Mouse (Mus musculus) colon, adult 2 months (tissue): ENCODE results near the gene Ifna16. TPM values are rescaled to one million over a fixed set of nuclear protein-coding genes. Genes with fewer than 3 reads are reported as not detected.

Experiments
- polyA plus RNA-seq: library from polyadenylated mRNA; depleted of rRNA; stranded (reverse); fragments of >200 nt; gene quantifications from 2 replicates; pipeline ENCODE4 v1.2.3, GENCODE M21; 2012; rRNA removed

Ifna16 gene
- polyA plus RNA-seq = not detected in 2 replicates

GRCm38 (mm10) chr4:88676824-88677223 is at the start of gene Ifna16:
Ifna16 (minus strand) TSS chr4:88676924.

GRCm38 (mm10) chr4:88721791-88722721 is 45.3 kb upstream of the Ifna16 start, which contains the start of the genes Gm26566 and Klhl9:
Gm26566 (plus strand) TSS chr4:88721805.
Klhl9 (minus strand) TSS chr4:88722465.

GRCm38 (mm10) chr4:88691259-88691658 is 14.5 kb upstream of the Ifna16 start, which contains the start of gene Ifnab:
Ifnab (minus strand) TSS chr4:88691359.

GRCm38 (mm10) chr4:88683812-88684211 is 7.1 kb upstream of the Ifna16 start, which contains the start of gene Ifna2:
Ifna2 (minus strand) TSS chr4:88683912.

GRCm38 (mm10) chr4:88644359-88644758 is 32.4 kb downstream of the Ifna16 start, which contains the start of gene Ifna13:
Ifna13 (minus strand) TSS chr4:88644459.

GRCm38 (mm10) chr4:88634311-88634710 is 42.4 kb downstream of the Ifna16 start, which contains the start of gene C87499:
C87499 (minus strand) TSS chr4:88634411.

Other genes starting within 250 kb of the Ifna16 start
- 1.3 TPM in 2 replicates for gene Hacd4, start 238.0 kb downstream of the Ifna16 start, polyA plus RNA-seq
- not detected in 2 replicates for gene Ifnb1, start 154.2 kb downstream of the Ifna16 start, polyA plus RNA-seq
- not detected in 2 replicates for gene Ifna15, start 118.7 kb downstream of the Ifna16 start, polyA plus RNA-seq
- gene Ifna14, start 105.1 kb downstream of the Ifna16 start, polyA plus RNA-seq = not detected in 2 replicates
- gene Ifna9, start 84.5 kb downstream of the Ifna16 start, polyA plus RNA-seq = not detected in 2 replicates
- not detected in 2 replicates for gene Ifna12, start 73.5 kb downstream of the Ifna16 start, polyA plus RNA-seq
- not detected in 2 replicates for gene C87499, start 42.5 kb downstream of the Ifna16 start, polyA plus RNA-seq
- not detected in 2 replicates for gene Ifna13, start 32.5 kb downstream of the Ifna16 start, polyA plus RNA-seq
- gene Ifna2, start 7.0 kb upstream of the Ifna16 start, polyA plus RNA-seq = not detected in 2 replicates
- gene Ifnab, start 14.4 kb upstream of the Ifna16 start, polyA plus RNA-seq = not detected in 2 replicates
- gene Gm26566, start 44.9 kb upstream of the Ifna16 start, polyA plus RNA-seq = 0.15 and 0.44 TPM in 2 replicates
- gene Klhl9, start 45.5 kb upstream of the Ifna16 start, polyA plus RNA-seq = 17.9 and 18.2 TPM in 2 replicates
- not detected in 2 replicates for gene Gm13271, start 77.9 kb upstream of the Ifna16 start, polyA plus RNA-seq
- not detected in 2 replicates for gene Gm13283, start 83.2 kb upstream of the Ifna16 start, polyA plus RNA-seq
- gene Gm13290, start 96.9 kb upstream of the Ifna16 start, polyA plus RNA-seq = not detected in 2 replicates
- gene Gm13289, start 100.0 kb upstream of the Ifna16 start, polyA plus RNA-seq = not detected in 2 replicates
- not detected in 2 replicates for gene Gm13272, start 102.9 kb upstream of the Ifna16 start, polyA plus RNA-seq
- gene Ifnz, start 105.2 kb upstream of the Ifna16 start, polyA plus RNA-seq = not detected in 2 replicates
- gene Gm13276, start 108.8 kb upstream of the Ifna16 start, polyA plus RNA-seq = not detected in 2 replicates
- gene Gm13277, start 111.7 kb upstream of the Ifna16 start, polyA plus RNA-seq = not detected in 2 replicates
- not detected in 2 replicates for gene Gm13278, start 114.6 kb upstream of the Ifna16 start, polyA plus RNA-seq
- gene Gm13275, start 117.6 kb upstream of the Ifna16 start, polyA plus RNA-seq = not detected in 2 replicates
- not detected in 2 replicates for gene Gm13279, start 120.5 kb upstream of the Ifna16 start, polyA plus RNA-seq
- gene Gm13285, start 122.7 kb upstream of the Ifna16 start, polyA plus RNA-seq = not detected in 2 replicates
- gene Gm13287, start 126.3 kb upstream of the Ifna16 start, polyA plus RNA-seq = not detected in 2 replicates
- gene Gm13288, start 128.6 kb upstream of the Ifna16 start, polyA plus RNA-seq = not detected in 2 replicates
- gene Ifna7, start 139.3 kb upstream of the Ifna16 start, polyA plus RNA-seq = not detected in 2 replicates
- gene Ifna11, start 143.0 kb upstream of the Ifna16 start, polyA plus RNA-seq = not detected in 2 replicates
- not detected in 2 replicates for gene Ifna6, start 150.5 kb upstream of the Ifna16 start, polyA plus RNA-seq
- not detected in 2 replicates for gene Ifna5, start 158.6 kb upstream of the Ifna16 start, polyA plus RNA-seq
- gene Ifna4, start 164.9 kb upstream of the Ifna16 start, polyA plus RNA-seq = not detected in 2 replicates
- gene Ifna1, start 173.2 kb upstream of the Ifna16 start, polyA plus RNA-seq = not detected in 2 replicates
- gene Ifne, start 203.3 kb upstream of the Ifna16 start, polyA plus RNA-seq = not detected in 2 replicates